Mouse (Mus musculus): ENCODE data around the gene Smurf1. TPM values are rescaled to one million over a fixed set of nuclear protein-coding genes. Genes with fewer than 3 reads are reported as not detected.

The Smurf1 gene
- total RNA-seq, 2 experiments from 2014 or later: 20.6 to 23.4 TPM

- no peak for DNase-seq
These were observed 51.2 kb downstream of the Smurf1 start for GRCm38 (mm10) chr5:144914433-144914906.

- DNase-seq: no peak
These were observed 51.7 kb downstream of the Smurf1 start for GRCm38 (mm10) chr5:144913923-144914322.

GRCm38 (mm10) chr5:144913361-144913760 lies 52.3 kb downstream of the Smurf1 start:
- no peak for DNase-seq

GRCm38 (mm10) chr5:144912519-144913310 lies 52.9 kb downstream of the Smurf1 start:
- DNase-seq: no peak

DNA sequence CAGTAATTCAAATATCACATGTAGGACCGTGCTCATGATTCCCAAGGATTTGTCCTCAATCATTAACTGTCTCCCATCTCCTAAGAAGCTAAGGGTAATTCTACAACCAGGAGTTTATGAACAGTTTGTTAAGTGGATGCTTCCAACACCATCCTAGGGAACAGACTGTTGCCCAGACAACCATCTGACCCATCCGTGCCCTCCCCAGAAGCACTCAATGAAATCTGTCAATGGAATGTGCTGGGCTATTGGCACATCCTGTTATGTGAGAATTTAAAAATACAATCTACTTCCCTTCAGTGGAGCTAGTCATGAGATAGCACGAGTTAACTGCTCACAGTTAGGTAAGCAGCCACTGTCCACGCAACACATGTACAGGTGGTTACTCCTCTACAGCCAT lies 56.1 kb downstream of the Smurf1 start:
- DNase-seq: no peak

DNA sequence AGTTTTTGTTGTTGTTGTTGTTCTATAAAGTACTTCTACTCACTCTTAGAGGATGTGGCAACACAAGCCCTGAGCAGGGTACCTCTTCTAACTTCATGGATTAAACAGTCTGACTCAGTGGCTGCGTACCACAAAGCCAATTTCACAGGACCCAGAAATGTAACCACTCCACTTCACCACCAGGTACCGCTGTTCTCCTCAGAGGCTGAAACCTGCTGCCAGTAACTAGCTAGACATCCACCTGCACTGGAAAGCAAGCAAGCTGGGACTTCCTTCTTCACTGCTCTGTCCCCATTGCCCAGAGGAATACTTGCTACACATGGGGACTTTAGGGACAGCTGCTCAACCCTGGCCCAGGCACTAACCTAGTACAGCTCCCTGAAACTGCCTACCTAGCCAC lies 58.1 kb downstream of the Smurf1 start:
- DNase-seq: no peak

DNA sequence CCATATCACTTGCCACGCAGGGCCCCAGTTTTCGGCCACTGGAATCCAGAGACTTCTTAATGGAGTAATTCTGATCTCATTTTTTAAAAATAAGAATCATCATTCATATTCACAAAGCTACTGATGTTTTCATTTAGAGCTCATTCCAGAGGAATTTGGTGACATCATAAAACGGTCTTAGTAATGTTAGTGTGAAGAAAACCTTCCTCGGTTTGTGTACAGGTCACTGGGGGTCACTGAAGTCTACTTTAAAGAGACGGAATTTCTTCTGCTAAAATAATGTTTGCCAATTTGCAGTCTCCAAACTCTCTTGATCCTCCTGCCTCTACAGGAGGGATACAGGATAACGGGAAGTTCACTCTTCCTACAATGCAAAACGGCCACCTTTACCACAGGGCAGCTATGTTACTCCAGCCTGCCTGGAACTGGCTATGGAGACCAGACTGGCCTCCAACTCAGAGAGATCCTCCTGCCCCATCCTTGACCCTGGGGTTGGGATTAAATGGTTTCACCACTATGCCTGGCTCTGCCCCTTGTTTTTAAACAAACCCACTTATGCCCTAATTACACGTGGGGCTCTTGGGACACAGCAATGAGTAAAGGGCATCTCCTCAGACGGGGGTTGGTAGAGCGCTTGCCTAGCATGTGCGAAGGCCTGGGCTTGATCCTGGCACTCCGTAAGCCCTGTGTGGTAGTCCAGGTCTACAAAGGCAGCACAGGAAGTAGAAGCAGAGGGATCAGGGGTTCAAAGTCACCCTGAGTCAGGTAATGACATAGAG lies 61.1 kb downstream of the Smurf1 start:
- no peak for DNase-seq

GRCm38 (mm10) chr5:144901791-144902190 lies 63.9 kb downstream of the Smurf1 start:
- DNase-seq: no peak

GRCm38 (mm10) chr5:144901035-144901434 lies 64.6 kb downstream of the Smurf1 start:
- DNase-seq: no peak

- no peak for DNase-seq
These were observed 67.1 kb downstream of the Smurf1 start for GRCm38 (mm10) chr5:144898448-144899052.

GRCm38 (mm10) chr5:144897881-144898280 lies 67.8 kb downstream of the Smurf1 start:
- DNase-seq: no peak

DNA sequence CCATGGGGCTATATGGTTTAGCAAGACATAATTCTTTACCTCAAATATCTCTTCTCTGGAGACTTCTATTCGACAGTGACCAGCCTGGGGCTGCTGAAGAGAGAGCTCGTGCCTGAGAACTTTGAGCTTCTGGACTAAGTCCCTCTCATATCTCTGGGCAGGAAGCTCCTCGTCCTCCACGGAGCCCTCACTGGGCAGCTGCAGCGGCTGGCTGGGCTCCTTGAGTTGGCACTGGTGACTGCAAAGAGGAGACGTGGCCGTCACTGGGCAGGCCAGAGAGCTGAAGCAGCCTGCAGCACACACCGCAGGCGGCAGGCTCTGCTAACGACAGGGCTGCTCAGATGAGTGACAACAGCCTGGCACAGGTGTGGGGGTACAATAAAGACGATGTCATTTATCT lies 74.4 kb downstream of the Smurf1 start:
- no peak for DNase-seq

DNA sequence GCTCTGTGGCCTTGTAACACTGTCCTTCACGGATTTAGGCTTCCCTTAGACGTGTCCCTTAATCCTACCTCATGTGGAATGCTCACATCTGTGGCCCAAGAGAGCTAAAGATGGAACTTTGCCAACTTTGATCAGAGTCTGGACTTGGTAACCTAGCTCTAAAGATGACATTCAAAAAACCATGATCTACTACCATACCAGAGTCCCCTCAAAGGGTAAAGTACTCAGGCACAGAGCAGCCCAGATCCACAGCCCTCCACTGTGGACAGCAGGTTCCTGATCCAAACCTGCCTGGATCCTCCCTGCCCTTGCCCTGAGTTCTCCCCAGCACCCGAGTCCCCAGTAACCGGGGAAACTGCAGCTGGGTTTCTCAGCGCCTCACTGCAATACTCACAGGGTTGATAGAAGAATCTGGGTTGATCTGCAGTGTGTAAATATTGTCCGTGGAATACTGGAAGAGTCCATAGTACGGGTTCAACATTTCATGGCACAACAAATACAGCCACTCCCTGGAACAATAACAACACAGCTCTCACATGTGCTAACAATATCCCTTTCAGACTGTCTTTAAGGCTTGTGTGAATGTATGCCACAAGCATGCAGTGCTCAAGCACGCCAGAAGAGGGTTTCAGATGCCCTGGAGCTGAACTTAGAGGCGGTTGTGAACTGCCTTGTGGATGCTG lies 79.5 kb downstream of the Smurf1 start:
- DNase-seq: no peak

- no peak for DNase-seq
These were observed 80.9 kb downstream of the Smurf1 start for GRCm38 (mm10) chr5:144884629-144885217.

DNA sequence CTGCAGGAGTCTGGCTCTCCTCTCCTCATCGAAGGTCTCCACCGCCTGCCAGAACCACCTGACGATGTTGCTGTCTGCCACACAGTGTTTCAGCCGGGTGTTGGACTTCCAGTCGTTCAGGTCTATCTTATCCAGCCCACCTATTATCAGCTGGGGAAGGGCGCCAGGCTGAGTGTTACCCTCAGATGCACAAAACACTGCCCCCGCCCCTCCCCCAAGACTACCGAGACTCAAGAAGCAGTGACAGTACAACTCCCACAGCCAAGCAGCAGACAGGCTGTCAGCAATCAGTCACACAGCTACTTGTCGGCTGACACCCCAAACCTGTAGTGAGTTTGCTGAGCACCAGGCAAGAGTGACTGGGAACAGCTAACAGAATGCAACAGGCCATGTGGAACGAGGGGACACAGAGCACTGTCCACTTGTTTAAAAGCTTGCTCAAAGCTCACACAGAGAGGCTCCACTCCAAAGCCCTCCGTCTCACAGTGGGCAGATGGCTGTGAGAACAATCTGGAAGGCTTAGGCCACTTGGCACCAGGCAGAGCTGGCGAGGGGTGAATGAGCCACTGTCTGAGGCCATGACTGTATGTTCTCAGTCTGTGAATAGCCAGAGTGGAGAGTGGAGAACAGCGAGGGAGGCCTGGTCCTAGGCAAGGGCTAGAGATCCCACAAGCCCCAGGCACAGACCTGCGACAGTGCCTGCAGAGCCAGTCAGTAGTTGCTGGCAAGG lies 83.8 kb downstream of the Smurf1 start:
- DNase-seq: no peak

GRCm38 (mm10) chr5:144877021-144877420 lies 88.6 kb downstream of the Smurf1 start:
- DNase-seq: no peak

GRCm38 (mm10) chr5:144875892-144876291 lies 89.8 kb downstream of the Smurf1 start:
- DNase-seq: peak; percentile 86

DNA sequence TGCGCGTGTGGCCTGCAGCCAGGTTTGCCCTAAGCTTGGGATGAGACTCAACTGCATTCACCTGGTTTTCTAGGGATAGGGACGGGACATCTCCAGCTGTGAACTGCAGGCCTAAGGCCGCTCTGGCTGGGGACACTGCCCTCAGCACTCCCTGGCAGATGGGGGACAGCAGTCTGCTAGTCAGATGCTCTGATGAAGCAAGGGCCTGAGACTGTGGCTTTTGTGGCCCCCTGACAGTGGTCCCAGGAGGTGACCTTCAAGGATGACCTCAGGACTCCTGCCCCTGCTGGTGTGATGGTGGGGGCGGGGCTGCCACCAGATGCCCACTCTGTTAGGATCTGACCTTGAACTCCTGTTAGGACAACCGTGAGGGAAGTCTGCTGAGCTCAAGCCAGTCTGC lies 90.4 kb downstream of the Smurf1 start:
- DNase-seq: no peak

GRCm38 (mm10) chr5:144872867-144873266 lies 92.8 kb downstream of the Smurf1 start:
- no peak for DNase-seq

DNA sequence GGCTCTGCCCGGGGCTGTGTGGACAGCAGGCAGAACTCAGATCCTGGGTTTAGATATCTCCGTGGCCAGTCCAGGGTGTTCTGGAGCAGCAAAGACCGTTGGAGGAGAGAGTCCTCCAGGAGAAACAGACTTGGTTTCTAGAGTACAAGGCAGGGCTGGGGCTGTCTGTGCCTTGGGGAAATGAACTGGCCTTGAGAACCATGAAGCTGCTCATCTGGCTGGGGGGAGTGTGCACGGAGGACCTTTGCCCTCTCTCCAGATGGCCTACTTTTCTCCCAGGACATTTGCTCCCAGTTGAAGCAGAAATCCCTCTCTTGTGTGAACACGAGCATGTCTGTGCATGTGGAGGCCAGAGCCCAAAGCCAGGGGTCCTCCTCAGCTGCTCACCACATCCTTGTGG lies 93.3 kb downstream of the Smurf1 start:
- no peak for DNase-seq

GRCm38 (mm10) chr5:144871775-144872174 lies 93.9 kb downstream of the Smurf1 start:
- no peak for DNase-seq
